In the genomic region with DNA sequence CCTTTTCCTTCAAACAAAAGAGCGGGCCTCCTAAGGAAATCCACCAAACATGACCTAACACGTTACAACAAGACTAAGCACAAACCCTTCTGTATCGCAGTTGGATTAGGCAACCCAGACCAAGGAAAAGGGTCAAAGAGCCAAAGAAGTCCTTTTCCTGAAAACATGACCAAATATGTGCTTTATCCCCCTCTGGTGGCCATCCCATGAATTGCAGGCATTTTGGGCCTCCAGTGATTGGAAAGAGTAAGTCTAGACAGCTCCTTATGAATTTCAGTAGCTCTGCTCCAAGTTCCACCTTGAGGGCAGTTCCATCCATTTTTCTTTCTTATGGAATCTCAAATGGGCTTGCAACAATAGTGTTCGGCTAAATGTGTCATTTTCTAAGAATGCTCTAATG, we compare ENCODE assay signal across 9 mouse cellular contexts.
DNase-seq lines count a peak whose midpoint lies in the region; ATAC-seq and TF ChIP-seq lines count a peak whose summit lies in the region.
"Had no signal": no experiment of that assay in that cellular context is flagged by ENCODE, and none has a peak within 500 bp of the region (broad histone marks: within the 10 kb centered on the region; RNA-seq: fewer than 3 reads in every experiment).

No protein-coding gene starts in this region.

- H3K4me2 ChIP-seq in lung, postnatal 0 days (replicated peaks; ENCODE audit: low read depth, low read length), result no peak overlapping the region
- H3K4me2 ChIP-seq: hindbrain, embryonic 15.5 days had no signal

- no peak overlapping the region for H3K9ac ChIP-seq in ES-E14 (ENCODE audit: insufficient read depth, low read depth, low read length, poor library complexity, severe bottlenecking)
- no peak overlapping the region for H3K9ac ChIP-seq in lung, postnatal 0 days (replicated peaks; ENCODE audit: low read depth)
- H3K9ac ChIP-seq: hindbrain, embryonic 15.5 days had no signal

- no peaks in the 10 kb centered on the region for H3K27me3 ChIP-seq in lung, postnatal 0 days (replicated peaks; ENCODE audit: insufficient read depth, low read length)
- H3K27me3 ChIP-seq: hindbrain, embryonic 15.5 days had no signal

- DNase-seq in ES-E14 (ENCODE audit: low read depth, low spot score), result peak; percentile 71
- peak; percentile 57 to 62 for DNase-seq in adrenal gland, adult 18-20 months (ENCODE audit: low spot score in 2 of 2)
- DNase-seq in embryo, embryonic 10 days (ENCODE audit: low spot score), result peak; percentile 77
- DNase-seq in gastrocnemius, postnatal 25 days, result peak; percentile 12
- peak; percentile 61 to 80 for DNase-seq in layer of hippocampus, adult 8-10 months (ENCODE audit: low spot score in 2 of 2)
- DNase-seq in lung, postnatal 0 days (ENCODE audit: low spot score), result peak; percentile 61
- DNase-seq in right cerebral cortex, postnatal 10 days (ENCODE audit: low spot score in 2 of 2), result peak; percentile 65 to 82

- ATAC-seq in lung, postnatal 0 days, result no peak
- no peak for ATAC-seq in activated CD4-positive, CD25-positive, alpha-beta regulatory T cell, adult 4 months

- WGBS in lung, postnatal 0 days, result 30% methylated on average over 4 of the region's 4 CpGs

- no peaks in the 10 kb centered on the region for H3K9me3 ChIP-seq in ES-E14 (ENCODE audit: control insufficient read depth, insufficient read depth, low read depth, low read length)
- H3K9me3 ChIP-seq in lung, postnatal 0 days (ENCODE audit: low read length), result no peaks in the 10 kb centered on the region
- H3K9me3 ChIP-seq: hindbrain, embryonic 15.5 days had no signal

- peak; percentile 85 for TF ChIP-seq CTCF in lung, postnatal 0 days (IDR thresholded peaks at IDR 0.05)

- no peak for TF ChIP-seq EP300 in lung, postnatal 0 days (IDR thresholded peaks at IDR 0.05)

- in situ Hi-C loops in ES-E14 (cut with MboI; ENCODE audit: low sequenced_read_pairs in 2 of 2, unreplicated experiment in 2 of 2), result no loop called here

- no peak overlapping the region for H3K27ac ChIP-seq in ES-E14 (ENCODE audit: insufficient read depth, low read depth, low read length, poor library complexity, severe bottlenecking)
- H3K27ac ChIP-seq in lung, postnatal 0 days (ENCODE audit: low read length), result no peak overlapping the region
- H3K27ac ChIP-seq: hindbrain, embryonic 15.5 days had no signal

- no peak overlapping the region for H3K4me3 ChIP-seq in ES-E14 (ENCODE audit: insufficient read depth in 1 of 2, low read depth in 1 of 2, low read length in 2 of 2, poor library complexity in 1 of 2, severe bottlenecking in 1 of 2)
- no peak overlapping the region for H3K4me3 ChIP-seq in lung, postnatal 0 days (ENCODE audit: low read depth, low read length)
- H3K4me3 ChIP-seq: hindbrain, embryonic 15.5 days had no signal

- no peaks in the 10 kb centered on the region for H3K36me3 ChIP-seq in ES-E14 (ENCODE audit: control insufficient read depth, insufficient read depth, low read length, poor library complexity, severe bottlenecking)
- no peaks in the 10 kb centered on the region for H3K36me3 ChIP-seq in lung, postnatal 0 days (ENCODE audit: insufficient read depth, low read length)
- H3K36me3 ChIP-seq: hindbrain, embryonic 15.5 days had no signal

- H3K4me1 ChIP-seq in ES-E14 (ENCODE audit: control insufficient read depth in 2 of 2, insufficient read depth in 2 of 2, low read length in 2 of 2, poor library complexity in 1 of 2), result no peaks in the 10 kb centered on the region
- no peaks in the 10 kb centered on the region for H3K4me1 ChIP-seq in lung, postnatal 0 days (ENCODE audit: insufficient read depth, low read depth, low read length)
- H3K4me1 ChIP-seq: hindbrain, embryonic 15.5 days had no signal

TF ChIP-seq in ES-E14, 5 proteins besides CTCF, POLR2A, EP300 and RAD21:
- TF ChIP-seq MAFK (IDR thresholded peaks at IDR 0.05; ENCODE audit: insufficient read depth, low read depth, low read length) (no peak), ZC3H11A (IDR thresholded peaks at IDR 0.05; ENCODE audit: borderline replicate concordance, low read depth, low read length) (peak; percentile 50; the same call in 1 of the 2 replicates)

Comparison
In these comparisons a context has a peak if more than half of its experiments do, and no peak if none do; other contexts are left out.
1. DNase-seq: peak in every context shown above with its lines; median percentile 77 in embryo, embryonic 10 days; 74 in right cerebral cortex, postnatal 10 days; 71 in ES-E14; 70 in layer of hippocampus, adult 8-10 months; 61 in lung, postnatal 0 days; 60 in adrenal gland, adult 18-20 months; 12 in gastrocnemius, postnatal 25 days.